Mouse (Mus musculus) stomach, embryonic 15.5 days (tissue): ENCODE results near the gene Txnrd1. TPM values are rescaled to one million over a fixed set of nuclear protein-coding genes. Genes with fewer than 3 reads are reported as not detected.

Experiments
- ATAC-seq: fragments of 200-750 bp; cut with Nextera tagmentation; 2 replicates; pipeline ENCODE4 v1.8.0; 2017; ENCODE audit warnings: low read depth, moderate number of reproducible peaks, moderate TSS enrichment; ENCODE audit not compliant: insufficient read depth, low FRiP score
- H3K27ac ChIP-seq: fragments of 300-500 bp; sonication (generic); 2 replicates; pipeline ENCODE4 v1.5.1; 2015; ENCODE audit warnings: mild to moderate bottlenecking, inconsistent platforms
- H3K27me3 ChIP-seq: fragments of 300-500 bp; sonication (generic); replicated peaks from 2 replicates; pipeline ENCODE4 v1.6.1; 2015; ENCODE audit warnings: inconsistent platforms
- H3K36me3 ChIP-seq: fragments of 300-500 bp; sonication (generic); 2 replicates; pipeline ENCODE4 v1.6.1; 2015; ENCODE audit warnings: inconsistent platforms
- H3K4me1 ChIP-seq: fragments of 300-500 bp; sonication (generic); 2 replicates; pipeline ENCODE4 v1.6.1; 2015; ENCODE audit warnings: inconsistent platforms
- H3K4me2 ChIP-seq: fragments of 300-500 bp; sonication (generic); 2 replicates; pipeline ENCODE4 v1.6.1; 2015; ENCODE audit warnings: mild to moderate bottlenecking, inconsistent platforms
- H3K4me3 ChIP-seq: fragments of 300-500 bp; sonication (generic); replicated peaks from 2 replicates; pipeline ENCODE4 v1.5.1; 2015; ENCODE audit warnings: inconsistent platforms
- H3K9ac ChIP-seq: fragments of 300-500 bp; sonication (generic); 2 replicates; pipeline ENCODE4 v1.6.1; 2015; ENCODE audit warnings: inconsistent platforms
- H3K9me3 ChIP-seq: fragments of 300-500 bp; sonication (generic); 2 replicates; pipeline ENCODE4 v1.6.1; 2016; ENCODE audit warnings: inconsistent platforms
- WGBS: fragments of 180-500 bp; shearing (Covaris S2); methylation state at CpG from one replicate; pipeline ENCODE4 v1.1.7; 2015; 5-methylcytosine and 5-hydroxymethylcytosine counted together
- polyA plus RNA-seq: library from polyadenylated mRNA; unstranded; fragments of >200 nt; fragmentation: Nextera tagmentation; extraction: Ambion mirVana; gene quantifications from 2 replicates; pipeline ENCODE4 v1.2.1, GENCODE M21; 2015

Gene Txnrd1
- polyA plus RNA-seq = 82.5 and 102 TPM in 2 replicates

- Histone ChIP-seq H3K27ac (no peak within 1 kb of the TSS), H3K27me3 (no peaks in the 10 kb centered on the region), H3K9ac (no peak within 1 kb of the TSS), H3K4me2 (no peak within 1 kb of the TSS), H3K9me3 (no peaks in the 10 kb centered on the region), H3K36me3 (no peaks in the 10 kb centered on the region), H3K4me3 (no peak within 1 kb of the TSS), H3K4me1 (peaks cover 6% of the 10 kb centered on the region; the same call in 1 of the 2 replicates)
- WGBS = 35% methylated on average over 9 of the region's 9 CpGs
- ATAC-seq = 0 out of 2 replicates have a peak, but pooled peaks have one; percentile 35
Observed at GRCm38 (mm10) chr10:82833926-82834325, at the start of gene Txnrd1. Gene Txnrd1, plus strand, starts transcription at chr10:82833951.

GRCm38 (mm10) chr10:82789181-82789580 is 44.6 kb upstream of the Txnrd1 start:
- Histone ChIP-seq H3K4me2 (no peak overlapping the region), H3K27me3 (no peaks in the 10 kb centered on the region), H3K4me3 (no peak overlapping the region), H3K9me3 (no peaks in the 10 kb centered on the region), H3K4me1 (no peaks in the 10 kb centered on the region), H3K36me3 (no peaks in the 10 kb centered on the region), H3K27ac (no peak overlapping the region), H3K9ac (no peak overlapping the region)
- ATAC-seq = no peak

- H3K9me3 ChIP-seq = no peaks in the 10 kb centered on the region
- 89% methylated on average over 5 of the region's 5 CpGs for WGBS
- H3K36me3 ChIP-seq = no peaks in the 10 kb centered on the region
- no peak for ATAC-seq
- H3K4me3 ChIP-seq = no peak overlapping the region
- H3K9ac ChIP-seq = no peak overlapping the region
- H3K27me3 ChIP-seq = no peaks in the 10 kb centered on the region
- H3K4me1 ChIP-seq = peaks cover 7% of the 10 kb centered on the region; the same call in 1 of the 2 replicates
- no peak overlapping the region for H3K27ac ChIP-seq
- H3K4me2 ChIP-seq = no peak overlapping the region
Observed at GRCm38 (mm10) chr10:82790504-82790903, 43.2 kb upstream of the Txnrd1 start.

- WGBS = 92% methylated on average over 3 of the region's 3 CpGs
- no peak for ATAC-seq
Observed at GRCm38 (mm10) chr10:82791713-82792112, 42.0 kb upstream of the Txnrd1 start.

GRCm38 (mm10) chr10:82792311-82792710 is 41.4 kb upstream of the Txnrd1 start:
- Histone ChIP-seq H3K9ac (no peak overlapping the region), H3K27ac (no peak overlapping the region), H3K4me3 (no peak overlapping the region), H3K4me2 (no peak overlapping the region), H3K9me3 (no peaks in the 10 kb centered on the region), H3K27me3 (no peaks in the 10 kb centered on the region), H3K36me3 (no peaks in the 10 kb centered on the region), H3K4me1 (peaks cover 12% of the 10 kb centered on the region; the same call in 1 of the 2 replicates)
- no peak for ATAC-seq
- 55% methylated on average over 2 of the region's 2 CpGs for WGBS

More at GRCm38 (mm10) chr10:82791713-82792112, 42.0 kb upstream of the Txnrd1 start:
- no peaks in the 10 kb centered on the region for H3K9me3 ChIP-seq
- no peak overlapping the region for H3K9ac ChIP-seq
- no peaks in the 10 kb centered on the region for H3K27me3 ChIP-seq
- peaks cover 12% of the 10 kb centered on the region; the same call in 1 of the 2 replicates for H3K4me1 ChIP-seq
- H3K4me3 ChIP-seq = no peak overlapping the region
- H3K4me2 ChIP-seq = no peak overlapping the region
- H3K27ac ChIP-seq = no peak overlapping the region
- H3K36me3 ChIP-seq = no peaks in the 10 kb centered on the region

GRCm38 (mm10) chr10:82795071-82795731 is 38.5 kb upstream of the Txnrd1 start:
- Histone ChIP-seq H3K9me3 (no peaks in the 10 kb centered on the region), H3K4me2 (peak overlapping the region; percentile 50), H3K27me3 (no peaks in the 10 kb centered on the region), H3K4me3 (peak overlapping the region; percentile 12; the same call in 1 of the 2 replicates), H3K9ac (0 out of 2 replicates have a peak overlapping the region, but pooled peaks have one; percentile 7), H3K4me1 (peaks cover 16% of the 10 kb centered on the region; the same call in 1 of the 2 replicates), H3K36me3 (no peaks in the 10 kb centered on the region), H3K27ac (peak overlapping the region; percentile 42)
- WGBS = 20% methylated on average over 15 of the region's 15 CpGs
- peak; percentile 56; the same call in 1 of the 2 replicates for ATAC-seq

- H3K4me2 ChIP-seq = peak overlapping the region; percentile 50
- peaks cover 16% of the 10 kb centered on the region; the same call in 1 of the 2 replicates for H3K4me1 ChIP-seq
- no peaks in the 10 kb centered on the region for H3K9me3 ChIP-seq
- H3K4me3 ChIP-seq = peak overlapping the region; percentile 12; the same call in 1 of the 2 replicates
- ATAC-seq = no peak
- H3K27ac ChIP-seq = no peak overlapping the region
- H3K36me3 ChIP-seq = no peaks in the 10 kb centered on the region
- 33% methylated on average over 8 of the region's 8 CpGs for WGBS
- H3K9ac ChIP-seq = no peak overlapping the region
- H3K27me3 ChIP-seq = no peaks in the 10 kb centered on the region
Observed at GRCm38 (mm10) chr10:82795767-82796166, 38.0 kb upstream of the Txnrd1 start.

- Histone ChIP-seq H3K4me2 (no peak overlapping the region), H3K27ac (no peak overlapping the region)
- WGBS = 38% methylated on average over 12 of the region's 12 CpGs
Observed at GRCm38 (mm10) chr10:82796471-82797118, 37.2 kb upstream of the Txnrd1 start.

GRCm38 (mm10) chr10:82797119-82797491 is 36.6 kb upstream of the Txnrd1 start:
- Histone ChIP-seq H3K4me2 (no peak overlapping the region), H3K9ac (no peak overlapping the region), H3K27ac (no peak overlapping the region), H3K27me3 (no peaks in the 10 kb centered on the region), H3K4me1 (peaks cover 16% of the 10 kb centered on the region; the same call in 1 of the 2 replicates), H3K9me3 (no peaks in the 10 kb centered on the region), H3K36me3 (no peaks in the 10 kb centered on the region), H3K4me3 (no peak overlapping the region)
- 85% methylated on average over 4 of the region's 4 CpGs for WGBS
- ATAC-seq = no peak

More at GRCm38 (mm10) chr10:82796471-82797118, 37.2 kb upstream of the Txnrd1 start:
- ATAC-seq = no peak
- H3K36me3 ChIP-seq = no peaks in the 10 kb centered on the region
- H3K27me3 ChIP-seq = no peaks in the 10 kb centered on the region
- H3K4me3 ChIP-seq = no peak overlapping the region
- peaks cover 16% of the 10 kb centered on the region; the same call in 1 of the 2 replicates for H3K4me1 ChIP-seq
- no peak overlapping the region for H3K9ac ChIP-seq
- no peaks in the 10 kb centered on the region for H3K9me3 ChIP-seq

GRCm38 (mm10) chr10:82798312-82798933 is 35.3 kb upstream of the Txnrd1 start:
- no peak overlapping the region for H3K4me3 ChIP-seq
- no peak overlapping the region for H3K9ac ChIP-seq
- no peaks in the 10 kb centered on the region for H3K36me3 ChIP-seq
- H3K4me2 ChIP-seq = no peak overlapping the region
- ATAC-seq = 0 out of 2 replicates have a peak, but pooled peaks have one; percentile 45
- peaks cover 16% of the 10 kb centered on the region; the same call in 1 of the 2 replicates for H3K4me1 ChIP-seq
- H3K9me3 ChIP-seq = no peaks in the 10 kb centered on the region
- no peak overlapping the region for H3K27ac ChIP-seq
- WGBS = 42% methylated on average over 11 of the region's 11 CpGs
- no peaks in the 10 kb centered on the region for H3K27me3 ChIP-seq

GRCm38 (mm10) chr10:82800094-82800493 is 33.7 kb upstream of the Txnrd1 start:
- H3K4me1 ChIP-seq = peaks cover 13% of the 10 kb centered on the region; the same call in 1 of the 2 replicates
- no peak for ATAC-seq
- 67% methylated on average over 5 of the region's 5 CpGs for WGBS

More at GRCm38 (mm10) chr10:82800094-82800493, 33.7 kb upstream of the Txnrd1 start:
- no peaks in the 10 kb centered on the region for H3K27me3 ChIP-seq
- H3K9me3 ChIP-seq = no peaks in the 10 kb centered on the region
- H3K9ac ChIP-seq = no peak overlapping the region
- H3K4me3 ChIP-seq = no peak overlapping the region
- H3K4me2 ChIP-seq = no peak overlapping the region
- no peak overlapping the region for H3K27ac ChIP-seq
- no peaks in the 10 kb centered on the region for H3K36me3 ChIP-seq
